Comparison of ENCODE assay signal across 24 mouse cellular contexts in genomic region chr10:95461053-95461553, GRCm38 (mm10). TPM values are rescaled to one million over a fixed set of nuclear protein-coding genes. Genes with fewer than 3 reads are reported as not detected.
DNase-seq lines count a peak whose midpoint lies in the region; ATAC-seq and TF ChIP-seq lines count a peak whose summit lies in the region.
"Had no signal": no experiment of that assay in that cellular context is flagged by ENCODE, and none has a peak within 500 bp of the region (broad histone marks: within the 10 kb centered on the region; RNA-seq: fewer than 3 reads in every experiment).

No protein-coding gene starts in this region.

- peak overlapping the region; percentile 81 for H3K4me3 ChIP-seq in E14TG2a.4 (replicated peaks; ENCODE audit: low read length)
- H3K4me3 ChIP-seq in cerebellum, adult 2 months (replicated peaks; ENCODE audit: insufficient read depth, low read depth, low read length), result no peak overlapping the region
- no peak overlapping the region for H3K4me3 ChIP-seq in intestine, embryonic 16.5 days (ENCODE audit: low read length)
- H3K4me3 ChIP-seq: embryonic facial prominence, embryonic 12.5 days; embryonic facial prominence, embryonic 15.5 days; gastrocnemius, adult 2 months; hindbrain, embryonic 12.5 days; hindbrain, embryonic 15.5 days had no signal

- no peaks in the 10 kb centered on the region for H3K27me3 ChIP-seq in E14TG2a.4 (ENCODE audit: insufficient read depth, low read length)
- H3K27me3 ChIP-seq in cerebellum, adult 2 months (ENCODE audit: control insufficient read depth, insufficient read depth, low read length), result no peaks in the 10 kb centered on the region
- no peaks in the 10 kb centered on the region for H3K27me3 ChIP-seq in intestine, embryonic 16.5 days (replicated peaks; ENCODE audit: control insufficient read depth, insufficient read depth, low read length)
- H3K27me3 ChIP-seq: CH12.LX; embryonic facial prominence, embryonic 12.5 days; embryonic facial prominence, embryonic 15.5 days; hindbrain, embryonic 12.5 days; hindbrain, embryonic 15.5 days had no signal

- no peak for ATAC-seq in intestine, embryonic 16.5 days
- ATAC-seq: forebrain, embryonic 14.5 days; forebrain, postnatal 0 days had no signal

- TF ChIP-seq POLR2A in cerebellum, adult 2 months (IDR thresholded peaks at IDR 0.05; ENCODE audit: borderline replicate concordance, insufficient read depth, low read length), result no peak

- H3K27ac ChIP-seq in cerebellum, adult 2 months (ENCODE audit: insufficient read depth, low read length), result no peak overlapping the region
- no peak overlapping the region for H3K27ac ChIP-seq in intestine, embryonic 16.5 days (ENCODE audit: low read length)
- H3K27ac ChIP-seq: embryonic facial prominence, embryonic 12.5 days; embryonic facial prominence, embryonic 15.5 days; gastrocnemius, adult 2 months; hindbrain, embryonic 12.5 days; hindbrain, embryonic 15.5 days had no signal

- H3K4me2 ChIP-seq in intestine, embryonic 16.5 days (ENCODE audit: low read depth, low read length), result no peak overlapping the region
- H3K4me2 ChIP-seq: embryonic facial prominence, embryonic 12.5 days; embryonic facial prominence, embryonic 15.5 days; heart, embryonic 11.5 days; hindbrain, embryonic 12.5 days; hindbrain, embryonic 15.5 days had no signal

- no peak overlapping the region for H3K9ac ChIP-seq in intestine, embryonic 16.5 days (ENCODE audit: low read depth, low read length)
- H3K9ac ChIP-seq: embryonic facial prominence, embryonic 12.5 days; embryonic facial prominence, embryonic 15.5 days; forebrain, postnatal 0 days; hindbrain, embryonic 12.5 days; hindbrain, embryonic 15.5 days had no signal

- WGBS in cerebellum, adult 2 months, result 55% methylated on average over 4 of the region's 4 CpGs
- WGBS in intestine, embryonic 16.5 days, result 54% methylated on average over 4 of the region's 4 CpGs

- H3K4me1 ChIP-seq in E14TG2a.4 (replicated peaks; ENCODE audit: low read depth, low read length), result peaks cover 86% of the 10 kb centered on the region
- H3K4me1 ChIP-seq in cerebellum, adult 2 months (ENCODE audit: control insufficient read depth, insufficient read depth, low read length), result no peaks in the 10 kb centered on the region
- H3K4me1 ChIP-seq in intestine, embryonic 16.5 days (ENCODE audit: control insufficient read depth, insufficient read depth, low read length), result 0 out of 2 replicates have a peak, but pooled peaks cover 8% of the 10 kb centered on the region
- H3K4me1 ChIP-seq: embryonic facial prominence, embryonic 15.5 days; hindbrain, embryonic 12.5 days; hindbrain, embryonic 15.5 days had no signal

- no peaks in the 10 kb centered on the region for H3K9me3 ChIP-seq in E14TG2a.4 (ENCODE audit: low read length)
- H3K9me3 ChIP-seq in intestine, embryonic 16.5 days (ENCODE audit: control insufficient read depth, low read length), result no peaks in the 10 kb centered on the region
- H3K9me3 ChIP-seq: embryonic facial prominence, embryonic 12.5 days; embryonic facial prominence, embryonic 15.5 days; hindbrain, embryonic 12.5 days; hindbrain, embryonic 15.5 days had no signal

- TF ChIP-seq CTCF in E14TG2a.4 (conservative IDR thresholded peaks at IDR 0.05; ENCODE audit: low read length), result no peak
- TF ChIP-seq CTCF in cerebellum, adult 2 months (IDR thresholded peaks at IDR 0.05; ENCODE audit: borderline replicate concordance, insufficient read depth, low read depth, low read length), result no peak

- H3K36me3 ChIP-seq in E14TG2a.4 (ENCODE audit: insufficient read depth, low read length), result peaks cover 25% of the 10 kb centered on the region
- no peaks in the 10 kb centered on the region for H3K36me3 ChIP-seq in intestine, embryonic 16.5 days (ENCODE audit: control insufficient read depth, insufficient read depth, low read length)
- H3K36me3 ChIP-seq: embryonic facial prominence, embryonic 12.5 days; embryonic facial prominence, embryonic 15.5 days; hindbrain, embryonic 12.5 days; hindbrain, embryonic 15.5 days had no signal

- DNase-seq in ES-CJ7 (ENCODE audit: low read depth, low spot score) (peak; percentile 98), WW6 (ENCODE audit: low read depth, low spot score) (peak; percentile 67)
- DNase-seq in cerebellum, adult 2 months, result no peak
- no peak for DNase-seq in right cerebral cortex, adult 2 months (ENCODE audit: low spot score in 2 of 2)
- DNase-seq: adrenal gland, adult 8-10 months; adrenal gland, postnatal 25 days; B cell, adult 2 months; cerebellum, adult 18-20 months; cerebellum, adult 9-11 months; cerebellum, postnatal 25 days; forebrain, postnatal 0 days; gastrocnemius, adult 2 months; gastrocnemius, postnatal 14 days; heart, adult 11 months; kidney, adult 11 months had no signal

RNA-seq across cellular contexts. Expression of gene Mrpl42, which starts 40.6 kb away (rescaled TPM):
- 192 and 196 TPM in 2 replicates for polyA plus RNA-seq in cerebellum, adult 2 months (2012; rRNA removed)
- 346 and 385 TPM in 2 replicates for polyA plus RNA-seq in intestine, embryonic 16.5 days (2015; fragmentation: Nextera tagmentation; extraction: Ambion mirVana)

RNA-seq across cellular contexts. Expression of gene Socs2, which starts 44.1 kb away (rescaled TPM):
- polyA plus RNA-seq in cerebellum, adult 2 months (2012; rRNA removed), result 16.6 TPM in 2 replicates
- 77.5 and 81.3 TPM in 2 replicates for polyA plus RNA-seq in intestine, embryonic 16.5 days (2015; fragmentation: Nextera tagmentation; extraction: Ambion mirVana)

RNA-seq across cellular contexts. Expression of gene Ube2n, which starts 53.8 kb away (rescaled TPM):
- 175 and 185 TPM in 2 replicates for polyA plus RNA-seq in cerebellum, adult 2 months (2012; rRNA removed)
- polyA plus RNA-seq in intestine, embryonic 16.5 days (2015; fragmentation: Nextera tagmentation; extraction: Ambion mirVana), result 251 and 288 TPM in 2 replicates

Comparison
In these comparisons a context has a peak if more than half of its experiments do, and no peak if none do; other contexts are left out.
1. DNase-seq: peak in ES-CJ7 (single experiment) and WW6 (single experiment); none in cerebellum, adult 2 months (0 of 2) and right cerebral cortex, adult 2 months (0 of 2).